Mouse (Mus musculus) erythroblast, embryonic 14.5 days (primary cell): ENCODE results near the gene Lrrc41.

Experiments
- GATA1 ChIP-seq: IDR thresholded peaks from 2 replicates; pipeline ENCODE4 v1.6.1; 2012; ENCODE audit warnings: low read length, inconsistent platforms, mixed read lengths
- TAL1 ChIP-seq: IDR thresholded peaks from 3 replicates; pipeline ENCODE4 v1.6.1; 2012; ENCODE audit warnings: low read length, inconsistent platforms, mixed read lengths

- no peak for TF ChIP-seq GATA1
- no peak for TF ChIP-seq TAL1
Observed at GRCm38 (mm10) chr4:116042186-116042585, 32.9 kb upstream of the Lrrc41 start.
